Mouse (Mus musculus): Measurements from ENCODE around the gene Ttc30b. TPM values are rescaled to one million over a fixed set of nuclear protein-coding genes. Genes with fewer than 3 reads are reported as not detected.
"Not testable (repeated sequence)": the region's sequence is repeated elsewhere in the genome, so short reads cannot be mapped to it uniquely, and the experiment has no call there.

Ttc30b gene
- total RNA-seq, 2 experiments from 2014 or later, result 20.2 to 21.0 TPM

DNA sequence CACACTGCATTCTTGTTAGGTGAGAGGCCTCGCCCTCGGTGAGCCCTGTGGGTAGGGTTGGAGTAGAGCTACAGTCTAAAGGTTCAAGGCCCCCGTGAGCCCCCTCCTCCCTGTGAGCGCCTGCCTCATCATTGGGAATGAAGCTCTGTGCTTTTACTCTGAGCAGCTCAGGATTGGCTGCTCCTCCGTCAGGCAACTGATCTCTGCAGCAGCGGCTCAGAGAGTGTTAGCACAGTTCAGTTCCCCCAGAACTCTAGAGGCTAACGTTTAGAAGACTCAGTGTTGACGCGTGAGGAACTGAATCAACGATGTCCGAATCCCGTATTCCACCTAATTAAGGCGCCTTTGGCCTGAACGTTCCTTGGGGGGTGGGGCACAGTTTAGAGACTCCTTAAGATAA lies 17.3 kb upstream of the Ttc30b start:
- no peak for DNase-seq (ENCODE audit: low spot score in 2 of 2)

DNA sequence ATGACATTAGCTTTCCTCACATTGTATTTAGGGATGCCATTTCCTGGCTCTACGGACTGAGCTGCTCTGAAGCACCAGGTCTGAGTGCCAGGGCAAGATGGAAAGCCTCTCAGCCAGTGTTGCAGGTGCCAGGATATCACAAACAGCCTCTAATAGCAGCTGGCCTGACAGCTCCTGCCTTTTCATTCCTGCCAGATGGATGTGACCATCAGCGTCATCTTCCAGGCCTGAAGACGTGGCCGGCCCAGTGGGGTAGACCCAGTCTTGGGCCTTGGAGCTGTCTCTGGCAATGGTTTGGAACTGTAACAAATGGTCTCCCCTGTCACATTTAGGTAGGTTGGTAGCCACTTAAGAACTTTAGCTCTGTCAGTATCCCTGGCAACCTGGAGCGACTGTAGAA lies 14.9 kb upstream of the Ttc30b start:
- DNase-seq (ENCODE audit: low spot score in 2 of 2), result no peak

GRCm38 (mm10) chr2:75950685-75951084 lies 12.3 kb upstream of the Ttc30b start:
- DNase-seq (ENCODE audit: low spot score in 2 of 2), result no peak

DNA sequence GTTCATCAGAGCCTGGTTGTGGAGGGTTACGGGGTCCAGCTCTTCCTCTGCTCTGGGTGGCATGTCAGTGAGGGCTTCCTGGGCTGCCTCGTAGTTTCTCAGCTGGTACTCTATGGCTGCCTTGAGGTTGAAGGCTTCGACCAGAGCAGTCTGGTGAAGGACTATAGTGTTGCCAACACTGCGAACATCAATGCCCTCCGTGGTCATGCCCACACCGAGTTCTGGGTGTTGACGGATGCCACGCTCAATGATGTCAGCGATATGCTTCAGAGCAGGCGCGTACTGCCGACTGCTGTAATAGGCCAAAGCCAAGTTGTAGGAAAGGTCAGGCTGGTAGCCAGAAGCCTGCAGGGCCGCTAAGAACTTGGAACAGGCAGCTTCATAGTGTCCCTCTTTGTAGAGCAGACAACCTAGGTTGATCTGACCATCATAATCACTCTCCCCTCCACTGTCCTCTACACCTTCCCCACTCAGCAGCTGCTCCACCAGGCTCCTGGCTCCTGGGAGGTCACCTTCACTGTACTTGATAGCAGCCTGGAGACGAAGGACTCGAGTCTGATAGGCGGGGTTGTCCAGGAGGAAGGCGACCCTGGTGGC lies 767 bp downstream of the Ttc30b start:
- DNase-seq (ENCODE audit: low spot score in 2 of 2), result not testable (repeated sequence)

GRCm38 (mm10) chr2:75936685-75937084 lies 1.7 kb downstream of the Ttc30b start:
- not testable (repeated sequence) for DNase-seq (ENCODE audit: low spot score in 2 of 2)

- no peak for DNase-seq (ENCODE audit: low spot score in 2 of 2)
These were observed 4.8 kb downstream of the Ttc30b start for GRCm38 (mm10) chr2:75933541-75933940.

- no peak for DNase-seq (ENCODE audit: low spot score in 2 of 2)
These were observed 7.4 kb downstream of the Ttc30b start for GRCm38 (mm10) chr2:75930941-75931340.

GRCm38 (mm10) chr2:75929786-75930444 lies 8.5 kb downstream of the Ttc30b start:
- DNase-seq (ENCODE audit: low spot score in 2 of 2), result no peak

DNA sequence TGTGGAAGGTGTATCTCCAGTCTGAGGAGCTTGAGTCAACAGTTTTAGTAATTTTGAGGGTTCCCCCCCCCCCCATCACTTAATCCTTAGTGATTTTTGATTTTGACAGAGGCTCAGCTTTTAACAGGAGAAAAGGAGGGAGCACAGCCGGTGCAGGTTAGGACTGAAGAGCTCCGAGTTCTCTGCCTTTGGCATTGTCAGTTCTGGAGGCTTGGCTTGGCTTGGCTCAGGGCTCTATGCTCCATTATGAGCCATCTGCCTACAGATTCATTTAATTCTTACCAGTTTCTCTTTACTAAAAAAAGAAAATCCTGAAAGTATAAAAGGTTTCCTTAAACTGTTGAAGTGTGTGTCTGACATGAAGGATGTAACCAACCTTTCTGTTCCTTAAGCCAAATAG lies 9.2 kb downstream of the Ttc30b start:
- DNase-seq (ENCODE audit: low spot score in 2 of 2), result no peak

GRCm38 (mm10) chr2:75928011-75928410 lies 10.4 kb downstream of the Ttc30b start:
- DNase-seq (ENCODE audit: low spot score in 2 of 2), result no peak

GRCm38 (mm10) chr2:75926061-75926460 lies 12.3 kb downstream of the Ttc30b start:
- no peak for DNase-seq (ENCODE audit: low spot score in 2 of 2)

DNA sequence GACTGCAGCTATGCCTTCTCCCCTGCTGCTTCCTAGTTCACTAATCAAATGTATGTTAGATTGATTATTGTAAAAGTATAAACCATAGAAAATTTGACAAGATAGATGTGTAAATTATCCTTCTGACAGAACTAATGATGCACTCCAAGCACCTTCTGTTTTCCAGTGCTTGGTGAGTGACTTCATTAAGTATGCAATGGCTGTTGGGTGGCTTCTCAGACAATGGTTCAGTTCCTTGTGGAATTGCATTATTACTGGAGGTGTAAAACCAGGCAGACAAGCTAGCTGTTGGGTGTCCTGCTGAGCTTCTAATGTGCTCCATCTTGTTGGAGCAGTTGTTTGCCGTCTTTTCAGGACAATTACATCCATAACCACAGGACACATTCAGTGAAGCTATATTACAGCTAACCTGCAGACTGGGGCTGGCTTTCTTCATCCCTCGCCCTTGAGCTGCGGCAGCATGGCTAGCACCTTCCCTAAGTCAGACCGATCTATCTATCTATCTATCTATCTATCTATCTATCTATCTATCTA lies 14.5 kb downstream of the Ttc30b start:
- DNase-seq (ENCODE audit: low spot score in 2 of 2), result no peak

GRCm38 (mm10) chr2:75915040-75915439 lies 23.3 kb downstream of the Ttc30b start:
- DNase-seq (ENCODE audit: low spot score in 2 of 2), result no peak

DNA sequence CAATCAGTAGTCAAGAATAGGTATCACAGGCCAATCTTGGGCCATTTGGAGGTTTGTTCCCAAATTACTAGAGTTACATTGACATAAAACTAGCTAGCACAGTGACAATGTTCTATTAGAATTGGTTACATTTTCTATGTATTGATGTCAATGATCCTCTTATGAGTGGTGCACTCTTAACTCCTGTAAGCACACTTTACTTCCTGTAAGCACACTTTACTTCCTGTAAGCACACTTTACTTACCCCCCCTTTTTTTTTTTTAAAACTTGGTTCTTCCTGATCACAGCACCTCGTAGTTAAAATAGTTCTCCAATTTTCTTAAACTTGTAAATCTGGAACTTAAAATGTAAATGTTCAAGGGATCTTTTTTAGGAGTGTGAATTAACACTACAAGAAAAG lies 31.2 kb downstream of the Ttc30b start:
- no peak for DNase-seq (ENCODE audit: low spot score in 2 of 2)

GRCm38 (mm10) chr2:75901869-75902268 lies 36.5 kb downstream of the Ttc30b start:
- DNase-seq (ENCODE audit: low spot score in 2 of 2), result no peak

- no peak for DNase-seq (ENCODE audit: low spot score in 2 of 2)
These were observed 38.1 kb downstream of the Ttc30b start for GRCm38 (mm10) chr2:75900281-75900680.

GRCm38 (mm10) chr2:75895711-75896110 lies 42.7 kb downstream of the Ttc30b start:
- DNase-seq (ENCODE audit: low spot score in 2 of 2), result no peak

GRCm38 (mm10) chr2:75891981-75892380 lies 46.4 kb downstream of the Ttc30b start:
- no peak for DNase-seq (ENCODE audit: low spot score in 2 of 2)

Other genes starting within 250 kb of the Ttc30b start
- 10 to 100 TPM; 71.3 to 80.4 TPM for gene Nfe2l2, start 233.9 kb downstream of the Ttc30b start, total RNA-seq (2021)
- 10 to 100 TPM; 39.0 to 52.5 TPM for gene Agps, start 106.4 kb downstream of the Ttc30b start, total RNA-seq (2021)
- under 1 TPM; 0.59 to 0.87 TPM for gene Ttc30a2, start 39.6 kb upstream of the Ttc30b start, total RNA-seq (2021)
- 1 to 10 TPM; 4.1 to 4.2 TPM for gene Ttc30a1, start 43.4 kb upstream of the Ttc30b start, total RNA-seq (2021)